Mouse (Mus musculus): ENCODE results near the gene Efemp2.

- TF ChIP-seq POLR2A (IDR thresholded peaks at IDR 0.05; ENCODE audit: borderline replicate concordance, extremely low read depth, low read depth, low read length) (no peak), CTCF (IDR thresholded peaks at IDR 0.05; ENCODE audit: insufficient read depth, low read length) (no peak)
Measured at GRCm38 (mm10) chr19:5457746-5458442, 15.9 kb upstream of the Efemp2 start, which contains the start of gene Ccdc85b.
